In the genomic region with DNA sequence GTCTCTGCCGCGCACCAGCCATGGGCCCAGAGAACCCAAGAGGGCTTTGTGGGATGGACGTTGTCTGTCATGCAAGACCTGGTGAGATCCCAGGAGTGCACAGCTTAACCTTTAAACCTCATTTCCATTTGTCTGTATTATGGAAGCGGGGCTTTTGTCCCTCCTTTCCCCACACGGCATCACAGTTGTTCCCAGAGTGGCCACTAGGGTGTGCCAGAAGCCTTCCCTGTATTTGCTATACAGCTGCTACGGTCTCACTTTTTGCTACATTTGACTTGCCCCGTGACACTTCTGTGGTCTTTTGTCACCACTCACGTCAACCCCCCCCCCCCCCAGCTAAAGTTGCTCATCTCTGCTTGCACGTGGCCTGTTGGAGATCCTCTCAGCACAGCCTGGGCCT, we compare ENCODE assay signal across 9 mouse cellular contexts.
DNase-seq lines count a peak whose midpoint lies in the region; ATAC-seq and TF ChIP-seq lines count a peak whose summit lies in the region.
"Had no signal": no experiment of that assay in that cellular context is flagged by ENCODE, and none has a peak within 500 bp of the region (broad histone marks: within the 10 kb centered on the region; RNA-seq: fewer than 3 reads in every experiment).

No protein-coding gene starts in this region.

- H3K27me3 ChIP-seq in E14TG2a.4 (ENCODE audit: insufficient read depth, low read length) = peaks cover 13% of the 10 kb centered on the region

- no peaks in the 10 kb centered on the region for H3K36me3 ChIP-seq in E14TG2a.4 (ENCODE audit: insufficient read depth, low read length)
- H3K36me3 ChIP-seq: heart, embryonic 15.5 days had no signal

- DNase-seq in adrenal gland, postnatal 10 days = peak; percentile 87
- DNase-seq in embryo, embryonic 11 days = peak; percentile 84
- peak; percentile 71 to 84 for DNase-seq in heart, postnatal 14 days
- peak; percentile 45 for DNase-seq in layer of hippocampus, adult 9-11 months
- DNase-seq in right cerebral cortex, adult 2 months (ENCODE audit: low spot score in 2 of 2) = peak; percentile 80 to 90
- peak; percentile 33 to 45 for DNase-seq in urinary bladder, postnatal 36 days (ENCODE audit: low spot score in 2 of 2)

- peaks cover 3% of the 10 kb centered on the region; the same call in 1 of the 2 replicates for H3K9me3 ChIP-seq in E14TG2a.4 (ENCODE audit: low read length)
- H3K9me3 ChIP-seq: heart, embryonic 15.5 days had no signal

- peak; percentile 82 for TF ChIP-seq CTCF in E14TG2a.4 (conservative IDR thresholded peaks at IDR 0.05; ENCODE audit: low read length)

- intact Hi-C loops in heart, postnatal 14 days (cut with DNase I) = loop anchor here (1.0 to 10.0 kb wide), 2 partner anchors 108 to 209 kb away; no protein-coding TSS in a partner anchor

- ATAC-seq in megakaryocyte, adult 5-6 weeks (ENCODE audit: poor library complexity, severe bottlenecking) = peak; percentile 62

- no peak overlapping the region for H3K4me3 ChIP-seq in E14TG2a.4 (replicated peaks; ENCODE audit: low read length)
- H3K4me3 ChIP-seq: heart, embryonic 15.5 days had no signal

- H3K4me1 ChIP-seq in E14TG2a.4 (replicated peaks; ENCODE audit: low read depth, low read length) = peaks cover 54% of the 10 kb centered on the region
- H3K4me1 ChIP-seq: heart, embryonic 15.5 days had no signal
